Mouse (Mus musculus): ENCODE results near the gene Lctl. TPM values are rescaled to one million over a fixed set of nuclear protein-coding genes. Genes with fewer than 3 reads are reported as not detected.
A peak's percentile ranks its signal among the peaks of the same experiment; 100 is the strongest.

Gene Lctl
- total RNA-seq (2021), result not detected

- DNase-seq (ENCODE audit: extremely low spot score in 1 of 2, low spot score in 1 of 2), result no peak
Measured at GRCm38 (mm10) chr9:64116876-64117275, at the start of gene Lctl. Lctl (plus strand) TSS chr9:64117147.

GRCm38 (mm10) chr9:64067787-64068186, 49.2 kb upstream of the Lctl start:
- DNase-seq (ENCODE audit: extremely low spot score in 1 of 2, low spot score in 1 of 2), result no peak

GRCm38 (mm10) chr9:64068571-64068970, 48.4 kb upstream of the Lctl start:
- DNase-seq (ENCODE audit: extremely low spot score in 1 of 2, low spot score in 1 of 2), result no peak

GRCm38 (mm10) chr9:64069131-64069530, 47.8 kb upstream of the Lctl start:
- no peak for DNase-seq (ENCODE audit: extremely low spot score in 1 of 2, low spot score in 1 of 2)

GRCm38 (mm10) chr9:64070674-64071073, 46.3 kb upstream of the Lctl start:
- DNase-seq (ENCODE audit: extremely low spot score in 1 of 2, low spot score in 1 of 2), result no peak

- no peak for DNase-seq (ENCODE audit: extremely low spot score in 1 of 2, low spot score in 1 of 2)
Measured at GRCm38 (mm10) chr9:64074831-64075230, 42.1 kb upstream of the Lctl start.

GRCm38 (mm10) chr9:64076412-64076811, 40.5 kb upstream of the Lctl start:
- DNase-seq (ENCODE audit: extremely low spot score in 1 of 2, low spot score in 1 of 2), result no peak

- DNase-seq (ENCODE audit: extremely low spot score in 1 of 2, low spot score in 1 of 2), result no peak
Measured at GRCm38 (mm10) chr9:64078386-64078792, 38.6 kb upstream of the Lctl start.

- DNase-seq (ENCODE audit: extremely low spot score in 1 of 2, low spot score in 1 of 2), result no peak
Measured at GRCm38 (mm10) chr9:64079922-64080321, 37.0 kb upstream of the Lctl start.

- DNase-seq (ENCODE audit: extremely low spot score in 1 of 2, low spot score in 1 of 2), result no peak
Measured at GRCm38 (mm10) chr9:64084231-64084630, 32.7 kb upstream of the Lctl start.

GRCm38 (mm10) chr9:64084661-64085399, 32.1 kb upstream of the Lctl start:
- no peak for DNase-seq (ENCODE audit: extremely low spot score in 1 of 2, low spot score in 1 of 2)

- DNase-seq (ENCODE audit: extremely low spot score in 1 of 2, low spot score in 1 of 2), result no peak
Measured at GRCm38 (mm10) chr9:64085976-64086375, 31.0 kb upstream of the Lctl start.

GRCm38 (mm10) chr9:64086543-64086942, 30.4 kb upstream of the Lctl start:
- no peak for DNase-seq (ENCODE audit: extremely low spot score in 1 of 2, low spot score in 1 of 2)

GRCm38 (mm10) chr9:64087461-64088235, 29.3 kb upstream of the Lctl start:
- DNase-seq (ENCODE audit: extremely low spot score in 1 of 2, low spot score in 1 of 2), result peak; percentile 60 to 71

GRCm38 (mm10) chr9:64088346-64088745, 28.6 kb upstream of the Lctl start:
- DNase-seq (ENCODE audit: extremely low spot score in 1 of 2, low spot score in 1 of 2), result no peak

- no peak for DNase-seq (ENCODE audit: extremely low spot score in 1 of 2, low spot score in 1 of 2)
Measured at GRCm38 (mm10) chr9:64089004-64089403, 27.9 kb upstream of the Lctl start.

- no peak for DNase-seq (ENCODE audit: extremely low spot score in 1 of 2, low spot score in 1 of 2)
Measured at GRCm38 (mm10) chr9:64094083-64094482, 22.9 kb upstream of the Lctl start.

GRCm38 (mm10) chr9:64098282-64098681, 18.7 kb upstream of the Lctl start:
- no peak for DNase-seq (ENCODE audit: extremely low spot score in 1 of 2, low spot score in 1 of 2)

- DNase-seq (ENCODE audit: extremely low spot score in 1 of 2, low spot score in 1 of 2), result peak; percentile 48 to 71
Measured at GRCm38 (mm10) chr9:64100442-64100841, 16.5 kb upstream of the Lctl start.

- DNase-seq (ENCODE audit: extremely low spot score in 1 of 2, low spot score in 1 of 2), result no peak
Measured at GRCm38 (mm10) chr9:64105301-64105700, 11.6 kb upstream of the Lctl start.

- DNase-seq (ENCODE audit: extremely low spot score in 1 of 2, low spot score in 1 of 2), result no peak
Measured at GRCm38 (mm10) chr9:64110502-64110901, 6.4 kb upstream of the Lctl start.

- DNase-seq (ENCODE audit: extremely low spot score in 1 of 2, low spot score in 1 of 2), result no peak
Measured at GRCm38 (mm10) chr9:64114646-64115045, 2.3 kb upstream of the Lctl start.

Measured in layer of hippocampus, postnatal 25 days (tissue).